Mouse (Mus musculus) heart, adult 2 months (tissue): Measurements from ENCODE around the gene Zfp784. TPM values are rescaled to one million over a fixed set of nuclear protein-coding genes. Genes with fewer than 3 reads are reported as not detected.

ENCODE experiments used
- DNase-seq, 2 experiments: peaks; one replicate each; pipeline ENCODE4 v3.0.0; 2021
- H3K27ac ChIP-seq: fragments of 200-600 bp; 2 replicates; pipeline ENCODE4 v1.8.1; 2022
- H3K27me3 ChIP-seq: fragments of 200-500 bp; 2 replicates; pipeline ENCODE4 v1.6.1; 2012; ENCODE audit warnings: mild to moderate bottlenecking, low read length, inconsistent platforms, mixed read lengths; ENCODE audit not compliant: control insufficient read depth, insufficient read depth
- H3K36me3 ChIP-seq: fragments of 200-500 bp; 2 replicates; pipeline ENCODE4 v1.6.1; 2012; ENCODE audit warnings: low read length, inconsistent platforms; ENCODE audit not compliant: control insufficient read depth, insufficient read depth
- H3K4me1 ChIP-seq: fragments of 200-500 bp; 2 replicates; pipeline ENCODE4 v1.6.1; 2011; ENCODE audit warnings: low read length; ENCODE audit not compliant: control insufficient read depth, insufficient read depth
- H3K4me3 ChIP-seq: fragments of 200-600 bp; 2 replicates; pipeline ENCODE4 v1.8.1; 2022
- H3K79me2 ChIP-seq: fragments of 200-500 bp; replicated peaks from 2 replicates; pipeline ENCODE4 v1.6.1; 2012; ENCODE audit warnings: mild to moderate bottlenecking, inconsistent platforms, low read length, moderate library complexity, mixed read lengths; ENCODE audit not compliant: control insufficient read depth, insufficient read depth
- H3K9ac ChIP-seq: fragments of 200-500 bp; 2 replicates; pipeline ENCODE4 v1.6.1; 2012; ENCODE audit warnings: low read depth, mild to moderate bottlenecking, control low read depth, inconsistent platforms, low read length, mixed read lengths
- CTCF ChIP-seq: fragments of 200-600 bp; IDR thresholded peaks from 2 replicates; pipeline ENCODE4 v1.8.1; 2022; ENCODE audit warnings: antibody characterized with exemption, mild to moderate bottlenecking, moderate library complexity
- EP300 ChIP-seq: fragments of 200-500 bp; IDR thresholded peaks from 2 replicates; pipeline ENCODE4 v1.6.1; 2011; ENCODE audit warnings: low read depth, low read length, control low read depth; ENCODE audit not compliant: insufficient read depth
- POLR2A ChIP-seq: fragments of 200-500 bp; IDR thresholded peaks from 2 replicates; pipeline ENCODE4 v1.6.1; 2011; ENCODE audit warnings: mild to moderate bottlenecking, low read depth, low read length, control low read depth; ENCODE audit not compliant: insufficient read depth
- WGBS: fragments of 180-500 bp; shearing (Covaris S2); methylation state at CpG from one replicate; pipeline ENCODE4 v1.1.7; 2018; 5-methylcytosine and 5-hydroxymethylcytosine counted together
- intact Hi-C: fragments of 180-260 bp; cut with DNase I; formaldehyde crosslinking; loops from one replicate; pipeline ENCODE4 v1.15.1; 2025
- polyA plus RNA-seq: library from polyadenylated mRNA; depleted of rRNA; stranded (reverse); fragments of >200 nt; gene quantifications from 2 replicates; pipeline ENCODE4 v1.2.3, GENCODE M21; 2012
- total RNA-seq, 2 experiments: library from RNA; stranded (reverse); gene quantifications; 2 replicates each; pipeline ENCODE4 v1.2.3; 2021

The Zfp784 gene
- total and polyA plus RNA-seq, 3 experiments = 5.0 to 7.0 (median 5.6) TPM

DNA sequence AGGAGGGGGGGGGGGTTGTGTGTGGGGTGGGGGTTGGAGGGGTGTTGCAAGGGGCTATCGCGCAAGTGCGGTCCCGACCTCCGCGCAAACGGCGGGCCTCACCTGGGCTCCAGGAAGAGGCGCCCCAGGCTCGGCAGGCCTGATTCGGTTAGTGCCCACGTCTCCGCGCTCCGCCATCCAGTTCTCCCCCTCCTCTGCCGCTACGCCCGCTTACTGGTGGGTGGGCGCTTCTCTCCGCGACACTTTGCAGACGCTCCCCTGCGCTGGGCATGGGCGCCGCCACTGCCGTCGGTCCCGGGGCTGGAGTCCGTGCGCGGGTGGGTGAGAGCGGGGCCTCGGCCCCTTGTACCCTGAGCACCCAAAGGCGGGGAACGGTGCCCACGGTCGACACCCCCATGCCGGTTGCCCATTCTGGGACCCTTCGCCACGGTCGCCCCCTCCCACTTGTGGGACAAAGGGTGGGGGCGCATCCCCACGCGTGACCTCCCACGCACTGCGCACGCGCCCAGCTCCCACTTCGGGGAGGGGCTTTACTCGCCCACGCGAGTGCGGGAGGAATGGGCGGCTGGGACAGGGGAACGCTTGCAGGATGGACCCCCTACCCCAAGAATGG is 18.5 kb upstream of the Zfp784 start:
- no peak for TF ChIP-seq POLR2A
- Histone ChIP-seq H3K27me3 (peaks cover 20% of the 10 kb centered on the region), H3K9ac (no peak overlapping the region), H3K79me2 (no peaks in the 10 kb centered on the region), H3K4me1 (peaks cover 3% of the 10 kb centered on the region), H3K27ac (no peak overlapping the region), H3K36me3 (no peaks in the 10 kb centered on the region), H3K4me3 (no peak overlapping the region)
- DNase-seq = no peak
- 4% methylated on average over 53 of the region's 55 CpGs for WGBS
- intact Hi-C loops = no loop called here

DNA sequence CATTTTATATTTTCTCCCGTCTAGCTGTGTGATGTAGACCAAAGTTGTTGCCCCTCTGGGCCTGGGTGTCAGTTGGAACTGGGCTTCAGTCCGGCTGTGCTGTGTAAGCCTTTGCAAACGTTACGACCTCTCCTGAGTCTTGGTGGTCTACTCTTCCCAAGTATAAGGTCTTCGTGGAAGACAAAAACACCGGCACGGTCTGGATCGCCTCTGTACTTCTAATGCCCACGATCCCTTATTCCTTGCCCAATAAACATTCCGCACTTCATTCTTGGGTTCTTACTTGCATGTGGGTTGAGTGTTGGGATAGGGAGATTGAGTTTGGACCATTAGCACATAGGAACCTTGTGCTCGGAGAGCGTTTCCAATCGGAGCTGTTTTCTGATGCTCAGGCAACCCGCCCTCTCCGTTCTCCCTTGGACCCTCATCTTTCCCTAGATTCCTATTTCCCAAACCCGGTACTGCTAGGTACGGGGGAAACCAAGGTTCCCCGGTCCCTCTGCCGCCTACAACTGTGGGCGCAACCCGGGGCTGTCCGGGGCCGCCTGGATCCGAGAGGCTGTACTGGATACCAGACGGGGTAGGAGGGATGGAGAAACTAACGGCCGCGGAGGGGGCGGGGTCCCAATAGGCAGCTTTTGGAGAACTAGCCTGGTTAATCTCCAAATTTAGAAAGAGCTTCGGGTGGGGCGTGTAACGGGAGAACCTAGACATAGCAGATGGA is 15.4 kb upstream of the Zfp784 start:
- TF ChIP-seq POLR2A (no peak), CTCF (no peak)
- Histone ChIP-seq H3K79me2 (no peaks in the 10 kb centered on the region), H3K36me3 (no peaks in the 10 kb centered on the region), H3K27me3 (peaks cover 20% of the 10 kb centered on the region), H3K9ac (no peak overlapping the region), H3K4me1 (peaks cover 2% of the 10 kb centered on the region; the same call in 1 of the 2 replicates), H3K4me3 (no peak overlapping the region), H3K27ac (no peak overlapping the region)
- DNase-seq = no peak
- 24% methylated on average over 32 of the region's 32 CpGs for WGBS
- intact Hi-C loops = loop anchor here (5.0 kb wide), 1 partner anchor 186 kb away; no protein-coding TSS in a partner anchor

DNA sequence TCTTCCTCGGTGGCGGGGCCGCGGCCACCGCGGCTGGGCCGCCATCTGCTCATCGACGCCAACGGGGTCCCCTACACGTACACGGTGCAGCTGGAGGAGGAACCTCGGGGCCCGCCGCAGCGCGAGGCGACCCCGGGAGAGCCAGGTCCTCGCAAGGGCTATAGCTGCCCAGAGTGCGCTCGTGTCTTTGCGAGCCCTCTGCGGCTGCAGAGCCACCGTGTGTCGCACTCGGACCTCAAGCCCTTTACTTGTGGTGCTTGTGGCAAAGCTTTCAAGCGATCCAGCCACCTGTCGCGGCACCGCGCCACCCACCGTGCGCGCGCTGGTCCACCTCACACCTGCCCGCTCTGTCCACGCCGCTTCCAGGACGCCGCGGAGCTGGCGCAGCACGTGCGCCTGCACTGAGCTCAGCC is 14.7 kb upstream of the Zfp784 start:
- H3K4me3 ChIP-seq = peak overlapping the region; percentile 16; the same call in 1 of the 2 replicates

DNA sequence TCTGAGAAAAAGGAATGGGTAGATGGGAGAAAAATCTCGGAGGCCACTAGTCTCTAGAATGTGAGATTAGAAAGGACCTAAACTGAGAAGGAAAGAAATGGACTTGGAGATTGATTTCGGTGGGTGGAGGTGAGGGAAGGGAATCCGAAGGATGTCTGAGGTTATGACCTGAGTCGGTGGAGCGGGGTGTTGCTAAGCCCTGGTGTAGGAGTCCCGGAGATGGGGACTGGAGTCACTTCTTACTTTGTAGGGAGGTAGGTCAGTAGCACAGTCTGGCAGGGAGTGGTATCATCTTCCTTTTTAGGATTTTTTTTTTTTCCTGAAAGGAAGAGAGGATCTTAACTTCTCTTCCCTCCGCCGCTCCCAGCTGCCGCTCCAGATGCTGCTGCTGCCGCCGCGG is 14.2 kb upstream of the Zfp784 start:
- H3K4me3 ChIP-seq = peak overlapping the region; percentile 92
- no peak overlapping the region for H3K27ac ChIP-seq
- peaks cover 20% of the 10 kb centered on the region for H3K27me3 ChIP-seq
- no peak overlapping the region for H3K9ac ChIP-seq
- WGBS = 19% methylated on average over 12 of the region's 12 CpGs
- no peak for DNase-seq
- no peaks in the 10 kb centered on the region for H3K79me2 ChIP-seq
- intact Hi-C loops = loop anchor here (5.0 kb wide), 1 partner anchor 185 kb away; no protein-coding TSS in a partner anchor
- H3K36me3 ChIP-seq = no peaks in the 10 kb centered on the region
- H3K4me1 ChIP-seq = peaks cover 2% of the 10 kb centered on the region; the same call in 1 of the 2 replicates
- no peak for TF ChIP-seq EP300
- no peak for TF ChIP-seq CTCF
- TF ChIP-seq POLR2A = no peak

More for the DNA sequence above, 14.7 kb upstream of the Zfp784 start:
- Histone ChIP-seq H3K27ac (no peak overlapping the region), H3K79me2 (no peaks in the 10 kb centered on the region), H3K27me3 (peaks cover 20% of the 10 kb centered on the region), H3K4me1 (peaks cover 2% of the 10 kb centered on the region; the same call in 1 of the 2 replicates), H3K9ac (peak overlapping the region; percentile 8), H3K36me3 (no peaks in the 10 kb centered on the region)
- peak in 1 of 2 experiments; percentile 33 for DNase-seq
- TF ChIP-seq POLR2A (no peak), CTCF (no peak), EP300 (no peak)
- 25% methylated on average over 45 of the region's 45 CpGs for WGBS
- intact Hi-C loops = loop anchor here (5.0 kb wide), 1 partner anchor 186 kb away; no protein-coding TSS in a partner anchor

DNA sequence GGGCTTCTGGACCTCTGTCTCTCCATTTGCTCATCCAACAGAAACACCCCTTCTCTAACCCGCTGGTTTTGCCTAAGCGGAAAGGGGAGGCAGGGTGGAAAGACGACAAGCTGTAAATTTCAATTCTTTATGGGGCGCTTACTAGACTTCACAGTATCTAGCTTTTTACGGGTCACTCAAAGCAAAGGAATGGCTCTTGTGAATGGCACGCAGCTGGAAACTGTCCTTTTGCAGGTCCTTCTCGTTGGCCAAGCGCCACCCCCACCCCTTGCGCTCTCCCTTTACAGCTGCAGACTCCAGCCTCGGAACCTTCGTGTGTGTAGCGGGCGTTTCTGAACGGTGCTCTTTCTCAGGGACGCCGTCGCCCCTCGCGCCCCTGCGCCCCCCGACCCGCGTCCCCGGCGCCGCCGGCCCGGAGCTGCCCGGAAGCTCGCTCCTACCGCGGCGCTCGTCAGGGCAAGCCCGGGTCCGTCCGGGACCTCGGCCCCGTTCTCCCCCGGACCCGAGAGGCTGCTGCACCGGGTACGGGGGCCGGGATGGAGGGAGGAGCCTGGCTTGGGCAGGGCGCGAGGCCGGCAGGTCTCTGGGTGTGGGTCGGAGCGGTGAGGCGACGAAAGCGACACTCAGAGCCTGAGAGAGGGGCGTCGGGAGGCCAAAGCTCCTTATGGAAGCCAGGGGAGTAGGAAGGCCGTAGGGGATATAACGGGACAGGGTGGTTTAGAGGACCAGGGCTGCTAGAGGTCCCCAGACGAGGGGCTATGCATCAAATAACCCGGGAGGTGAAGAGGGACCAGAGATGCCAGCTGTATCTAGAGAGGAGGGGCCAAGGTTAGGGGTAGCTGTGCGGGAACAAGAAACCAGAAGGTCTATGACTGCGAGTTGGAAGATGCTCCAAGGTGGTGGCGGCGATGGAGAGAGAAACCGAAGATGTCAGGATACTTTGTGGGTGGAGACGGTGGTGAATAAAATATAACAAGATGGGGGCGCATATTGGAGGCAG is 13.2 kb upstream of the Zfp784 start, which contains the start of gene Zfp580:
Gene Zfp580 (plus strand): TSS at position 346 of the 1,000 bp plus-strand sequence.
- intact Hi-C loops = loop anchor here (2.0 to 5.0 kb wide), 3 partner anchors 15 to 184 kb away; partner anchors contain the start of gene Zfp579
- peaks cover 2% of the 10 kb centered on the region; the same call in 1 of the 2 replicates for H3K4me1 ChIP-seq
- TF ChIP-seq EP300 = no peak
- TF ChIP-seq CTCF = no peak
- no peak; the same call in 1 of the 2 replicates for TF ChIP-seq POLR2A
- peak; percentile 86 to 88 for DNase-seq
- no peaks in the 10 kb centered on the region for H3K36me3 ChIP-seq
- peak within 1 kb of the TSS; percentile 92 for H3K4me3 ChIP-seq
- no peaks in the 10 kb centered on the region for H3K79me2 ChIP-seq
- WGBS = under 1% methylated on average over 65 of the region's 65 CpGs
- H3K27me3 ChIP-seq = peaks cover 15% of the 10 kb centered on the region
- H3K9ac ChIP-seq = peak within 1 kb of the TSS; percentile 90
- H3K27ac ChIP-seq = peak within 1 kb of the TSS; percentile 74
